Mouse (Mus musculus) B cell, adult 2 months (primary cell): ENCODE data around the gene Sccpdh.
"Not testable (repeated sequence)": the region's sequence is repeated elsewhere in the genome, so short reads cannot be mapped to it uniquely, and the experiment has no call there.

Source experiments
- DNase-seq, 2 experiments: peaks; one replicate each; pipeline ENCODE4 v3.0.0; 2022

Sccpdh gene

DNA sequence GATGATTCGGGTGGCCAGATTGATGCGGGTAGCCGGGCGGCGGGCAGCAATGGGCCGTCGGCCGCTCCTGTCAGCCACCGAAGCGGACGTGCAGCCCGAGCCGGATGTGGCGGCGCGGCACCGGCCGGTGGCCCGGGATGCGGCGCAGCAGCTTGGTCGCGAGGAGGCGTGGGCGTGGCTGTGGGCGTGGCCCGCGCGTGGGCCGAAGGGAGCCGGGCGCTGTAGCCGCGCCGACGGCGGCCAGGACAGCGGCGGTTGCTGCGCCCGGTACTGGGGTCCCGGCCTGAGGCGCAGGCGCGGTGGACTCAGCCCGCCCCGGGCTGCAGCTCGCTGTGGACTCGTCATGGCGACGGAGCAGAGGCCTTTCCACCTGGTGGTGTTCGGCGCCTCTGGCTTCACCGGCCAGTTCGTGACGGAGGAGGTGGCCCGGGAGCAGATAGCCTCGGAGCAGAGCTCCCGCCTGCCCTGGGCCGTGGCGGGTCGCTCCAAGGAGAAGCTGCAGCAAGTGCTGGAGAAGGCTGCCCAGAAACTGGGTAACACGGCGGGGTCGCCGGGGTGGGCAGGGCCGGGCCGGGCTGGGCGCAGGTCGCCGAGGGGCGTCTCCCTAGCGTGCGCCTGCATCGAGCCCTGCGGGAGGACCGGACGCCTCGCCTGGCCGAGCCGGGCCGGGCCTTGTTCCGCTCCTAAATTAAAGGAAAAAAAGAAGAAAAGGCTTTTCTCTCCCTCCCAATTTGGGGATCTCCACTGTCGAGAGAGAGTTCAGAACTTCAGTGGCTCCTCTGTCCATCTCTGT lies at the start of gene Sccpdh:
Gene Sccpdh (plus strand): TSS at position 198 of the 793 bp plus-strand sequence.
- DNase-seq: peak; percentile 82 to 85

DNA sequence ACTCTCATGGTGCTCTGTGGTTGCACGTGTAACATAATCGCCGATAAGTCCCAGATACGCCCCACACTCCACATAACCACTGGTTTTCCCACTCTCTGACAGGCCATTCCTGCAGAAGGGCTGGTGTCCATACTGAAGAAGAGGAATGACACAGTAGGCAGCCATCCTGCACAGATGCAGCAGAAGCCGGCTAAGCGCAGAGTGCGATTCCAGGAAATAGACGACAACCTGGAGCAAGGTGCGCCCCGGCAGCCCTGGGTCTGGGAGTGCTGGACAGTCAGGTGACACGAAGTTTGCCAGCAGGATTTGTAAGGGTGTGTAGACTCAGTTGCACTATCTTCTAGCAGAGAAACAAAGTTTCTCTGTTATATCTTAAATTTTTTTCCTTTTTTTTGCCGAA lies 45.3 kb upstream of the Sccpdh start:
- no peak for DNase-seq

GRCm38 (mm10) chr1:179623657-179624056 lies 44.4 kb upstream of the Sccpdh start:
- DNase-seq: peak; percentile 61 to 67

GRCm38 (mm10) chr1:179624354-179624753 lies 43.7 kb upstream of the Sccpdh start:
- peak; percentile 56 to 58 for DNase-seq

GRCm38 (mm10) chr1:179627855-179628254 lies 40.2 kb upstream of the Sccpdh start:
- DNase-seq: no peak

- DNase-seq: no peak
These were observed 39.4 kb upstream of the Sccpdh start for GRCm38 (mm10) chr1:179628438-179629106.

DNA sequence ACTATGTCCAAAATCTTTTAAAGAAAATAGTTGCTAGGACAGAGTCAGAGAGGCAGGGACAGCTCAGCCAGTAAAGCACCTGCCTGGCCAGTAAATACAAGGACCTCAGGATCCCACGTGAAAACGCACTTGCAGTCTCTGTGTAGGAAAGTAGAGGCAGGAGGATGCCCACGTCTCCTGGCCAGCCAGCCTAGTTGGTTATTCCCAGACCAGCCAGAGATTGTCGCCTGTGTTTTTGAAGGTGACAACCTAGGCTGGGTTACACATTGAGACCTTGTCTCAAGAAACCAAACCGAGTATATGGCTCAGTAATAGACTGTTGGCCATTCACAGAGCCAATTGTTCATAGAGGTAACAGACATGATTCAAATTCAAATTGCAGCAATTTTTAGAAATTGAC lies 38.7 kb upstream of the Sccpdh start:
- DNase-seq: no peak

DNA sequence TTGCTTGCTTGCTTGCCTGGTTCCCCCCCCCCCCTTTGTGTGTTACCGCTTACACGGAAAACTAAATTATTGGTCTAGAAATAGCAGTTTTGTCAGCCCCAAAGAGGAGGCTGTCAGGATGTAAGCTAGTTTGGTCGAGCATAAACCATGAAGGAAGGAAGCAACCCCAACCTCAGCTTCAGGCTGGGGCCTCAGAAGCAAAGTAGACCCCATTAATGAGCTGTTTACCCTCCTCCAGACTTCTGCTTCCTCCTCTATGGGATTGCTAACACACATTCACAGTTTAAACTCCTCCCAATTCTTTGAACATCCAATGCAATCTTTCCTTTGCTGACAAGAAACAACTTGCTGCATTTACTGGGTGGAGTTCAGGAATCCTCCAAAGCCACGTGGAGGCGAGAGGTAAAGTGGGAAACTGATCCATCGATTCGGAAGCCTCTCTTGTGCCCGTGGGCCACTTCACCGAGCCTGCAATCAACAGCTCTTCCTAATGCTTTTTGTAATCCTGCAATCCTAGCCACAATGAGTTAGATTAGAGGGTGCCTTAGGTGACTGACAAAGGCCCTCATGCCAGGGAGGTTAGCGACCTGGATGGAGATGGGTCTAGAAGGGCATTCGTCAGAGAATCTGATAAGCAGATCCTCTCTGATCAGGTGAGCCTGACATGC lies 35.1 kb upstream of the Sccpdh start:
- no peak for DNase-seq

DNA sequence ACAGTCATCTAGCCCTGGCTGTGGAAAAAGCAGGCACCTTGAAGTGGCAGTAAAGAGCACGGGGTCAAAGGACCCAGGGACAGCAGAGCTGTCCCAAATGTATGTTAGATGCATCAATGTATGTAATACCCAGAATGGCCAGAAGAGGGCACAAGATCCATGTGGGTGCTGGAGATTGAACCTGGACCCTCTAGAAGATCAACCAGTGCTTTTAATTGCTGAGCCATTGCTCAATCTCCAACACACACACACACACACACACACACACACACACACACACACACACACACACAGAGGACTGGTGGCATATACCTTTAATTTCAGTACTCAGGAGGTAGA lies 34.6 kb upstream of the Sccpdh start:
- DNase-seq: peak; percentile 37 to 42

GRCm38 (mm10) chr1:179634159-179634558 lies 33.9 kb upstream of the Sccpdh start:
- no peak for DNase-seq

DNA sequence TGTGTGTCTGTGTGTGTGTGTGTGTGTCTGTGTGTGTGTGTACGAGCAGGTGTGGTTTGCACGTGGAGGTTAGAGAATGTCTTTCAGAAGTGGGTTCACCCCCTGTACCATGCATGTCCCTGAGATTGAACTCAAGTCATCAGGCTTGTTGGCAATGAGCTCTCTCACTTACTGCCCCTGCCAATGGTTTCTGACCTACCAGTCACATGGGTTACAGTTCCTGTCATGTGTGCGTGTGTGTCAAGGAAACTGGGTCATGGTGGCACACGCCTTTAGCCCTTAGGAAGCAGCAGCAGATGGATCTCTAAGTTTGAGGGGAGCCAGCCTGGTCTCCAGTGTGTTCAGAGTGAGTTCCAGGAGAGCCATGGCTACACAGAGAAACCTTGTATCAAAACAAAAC lies 25.3 kb upstream of the Sccpdh start:
- DNase-seq: no peak

DNA sequence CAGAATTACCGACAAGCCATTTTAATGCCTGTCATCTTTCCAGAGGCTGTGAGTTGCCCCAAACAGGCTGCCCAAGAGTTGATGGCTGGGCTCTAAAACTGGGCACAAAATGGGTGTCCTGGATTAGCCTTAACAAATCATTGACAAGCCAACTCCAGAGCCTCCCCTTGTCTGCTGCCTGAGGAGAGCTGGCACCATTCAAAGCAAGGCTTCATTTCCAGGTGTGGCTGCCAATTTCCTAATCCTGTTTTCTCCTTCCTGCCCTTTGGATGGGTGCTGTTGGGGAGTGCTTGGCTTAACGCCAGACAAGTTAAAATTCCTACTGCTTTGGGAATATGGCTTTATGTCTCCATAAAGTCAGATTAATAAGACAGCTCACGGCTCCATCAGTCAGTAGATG lies 23.9 kb upstream of the Sccpdh start:
- no peak for DNase-seq

DNA sequence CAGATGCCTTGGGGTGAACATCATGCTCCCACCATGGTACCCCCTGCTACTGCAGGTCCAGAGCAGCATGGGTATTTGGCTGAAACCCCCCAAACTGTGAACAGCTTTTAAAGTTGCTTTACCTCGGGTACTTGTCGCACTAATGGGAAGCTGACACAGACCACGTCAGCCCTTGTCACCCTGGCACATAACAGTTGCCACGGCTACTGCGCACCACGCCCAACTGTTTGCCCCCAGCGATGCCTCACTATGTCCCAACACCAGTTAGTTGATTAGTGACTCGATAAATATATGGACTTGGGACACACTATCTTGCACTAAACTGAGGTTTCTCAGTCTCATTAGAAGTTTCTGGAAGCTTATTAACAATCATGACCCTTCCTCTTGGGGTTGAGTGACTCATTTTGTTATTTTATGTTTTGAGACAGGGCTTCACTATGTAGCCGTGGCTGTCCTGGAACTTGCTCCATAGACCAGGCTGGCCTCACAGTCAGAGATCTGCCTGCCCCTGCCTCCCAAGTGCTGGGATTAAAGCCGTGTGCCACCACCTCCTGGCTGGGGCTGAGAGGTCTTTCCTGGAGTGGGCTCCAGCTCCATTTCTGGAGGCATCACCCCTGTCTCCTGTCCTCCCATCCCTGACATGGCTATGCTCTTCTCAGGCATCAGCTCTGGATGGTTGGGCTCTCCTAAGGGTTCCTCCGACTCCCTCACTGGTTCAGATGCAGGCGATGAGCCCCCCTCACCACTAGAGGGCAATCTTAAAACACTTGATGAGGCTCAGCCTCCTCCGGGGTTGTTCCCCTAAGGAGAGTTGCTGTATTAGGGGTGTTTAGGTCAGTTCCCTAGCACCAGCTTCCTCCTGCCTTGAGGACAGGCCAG lies 22.7 kb upstream of the Sccpdh start:
- DNase-seq: peak; percentile 72 to 78

DNA sequence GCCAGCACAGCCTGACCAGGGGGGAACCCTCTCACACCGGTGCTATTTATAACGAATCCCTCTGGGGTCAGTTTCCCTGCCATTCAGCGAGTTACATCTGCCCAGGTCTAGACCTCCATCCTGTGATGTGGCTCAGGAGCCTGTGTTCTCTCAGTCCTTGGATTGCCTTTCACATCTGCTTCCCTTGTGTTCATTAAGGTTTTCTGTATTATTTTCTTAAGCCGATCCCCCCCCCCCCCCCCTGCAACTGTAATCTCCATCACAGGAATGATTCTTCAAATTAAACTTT lies 22.1 kb upstream of the Sccpdh start:
- DNase-seq: no peak

GRCm38 (mm10) chr1:179648678-179649077 lies 19.3 kb upstream of the Sccpdh start:
- DNase-seq: not testable (repeated sequence)

DNA sequence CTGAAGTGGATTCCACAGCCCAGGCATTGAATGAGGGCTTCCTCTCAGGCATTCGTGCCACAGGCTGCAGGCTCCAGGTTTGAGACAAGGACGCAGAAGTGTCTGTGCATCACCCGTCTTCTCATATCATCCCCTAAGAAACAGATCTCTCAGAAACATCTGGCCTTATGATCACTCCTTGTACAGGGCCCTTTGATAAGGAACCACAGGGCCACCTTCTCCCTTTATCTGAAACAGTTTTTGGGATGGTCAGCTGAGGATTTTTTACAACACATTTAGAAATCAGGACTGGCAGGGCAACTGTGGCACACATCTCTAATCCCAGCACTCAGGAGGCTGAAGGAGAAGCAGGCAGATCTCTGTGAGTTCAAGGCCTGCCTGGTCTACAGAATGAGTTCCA lies 18.7 kb upstream of the Sccpdh start:
- no peak for DNase-seq

DNA sequence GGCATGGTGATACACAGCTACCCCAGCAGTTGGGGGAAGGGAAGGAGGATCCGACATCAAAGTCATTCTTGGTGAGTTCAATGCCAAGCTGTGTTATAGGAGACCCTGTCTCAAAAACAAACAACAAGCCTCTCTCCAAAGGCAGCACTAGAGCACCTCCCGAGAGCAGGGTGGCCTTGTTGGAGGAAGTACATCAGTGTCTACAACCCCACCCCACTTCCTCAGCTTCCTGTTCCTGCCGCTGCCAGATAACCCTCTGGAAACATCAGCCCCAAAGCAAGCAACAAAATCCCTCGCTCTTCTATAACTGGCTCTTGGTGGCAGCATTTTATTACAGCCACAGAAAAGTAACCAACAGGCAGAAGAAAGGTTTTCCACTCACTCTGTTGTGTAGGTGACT lies 17.7 kb upstream of the Sccpdh start:
- DNase-seq: no peak

GRCm38 (mm10) chr1:179651224-179651623 lies 16.8 kb upstream of the Sccpdh start:
- DNase-seq: no peak

- no peak for DNase-seq
These were observed 4.9 kb upstream of the Sccpdh start for GRCm38 (mm10) chr1:179663065-179663464.

GRCm38 (mm10) chr1:179664309-179664930 lies 3.6 kb upstream of the Sccpdh start:
- no peak for DNase-seq

GRCm38 (mm10) chr1:179666971-179667370 lies 1.0 kb upstream of the Sccpdh start:
- DNase-seq: no peak

- DNase-seq: no peak
These were observed 560 bp upstream of the Sccpdh start for GRCm38 (mm10) chr1:179667450-179667849.
